Mouse (Mus musculus): ENCODE measurements around the gene Asgr1.
A peak's percentile ranks its signal among the peaks of the same experiment; 100 is the strongest.
"Not testable (repeated sequence)": the region's sequence is repeated elsewhere in the genome, so short reads cannot be mapped to it uniquely, and the experiment has no call there.

Gene Asgr1

DNA sequence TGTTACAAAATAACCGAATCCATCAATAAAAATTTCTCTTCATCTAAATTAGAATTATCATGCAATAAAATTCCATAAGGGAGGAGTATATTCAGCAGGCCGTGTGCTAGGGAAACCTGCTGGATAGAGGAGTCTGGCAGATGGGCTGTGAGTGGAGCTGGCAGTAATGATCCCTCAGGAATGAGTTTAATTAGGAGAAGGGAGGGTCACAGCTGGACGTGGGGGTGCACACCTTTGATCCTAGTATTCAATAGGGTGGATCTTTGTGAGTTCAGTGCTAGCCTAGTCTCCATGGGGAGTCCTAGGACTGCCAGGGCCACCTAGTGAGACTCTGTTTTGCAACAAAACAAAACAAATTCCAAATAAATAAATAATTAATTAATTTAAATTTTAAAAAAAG is 14.4 kb downstream of the Asgr1 start:
- DNase-seq (ENCODE audit: inconsistent ontology term), result no peak

DNA sequence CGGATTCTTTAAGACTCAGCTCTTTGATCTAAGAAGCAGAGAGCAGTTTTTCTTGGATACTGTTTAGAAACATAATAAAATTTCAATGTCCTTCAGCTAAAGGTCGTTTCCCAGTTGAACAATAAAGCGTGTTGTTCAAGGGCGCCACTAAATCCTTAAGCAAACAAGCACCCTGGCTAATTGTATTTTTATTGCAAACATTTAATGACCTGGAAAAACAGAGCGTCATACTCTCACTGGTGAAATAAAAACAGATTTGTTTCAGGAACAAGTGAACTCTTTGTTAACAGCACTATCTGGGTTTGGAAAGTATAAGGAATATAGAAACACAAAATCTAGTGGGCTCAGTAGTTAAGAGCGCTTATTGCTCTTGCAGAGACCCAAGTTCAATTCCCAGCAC is 16.2 kb downstream of the Asgr1 start:
- DNase-seq (ENCODE audit: inconsistent ontology term), result no peak

DNA sequence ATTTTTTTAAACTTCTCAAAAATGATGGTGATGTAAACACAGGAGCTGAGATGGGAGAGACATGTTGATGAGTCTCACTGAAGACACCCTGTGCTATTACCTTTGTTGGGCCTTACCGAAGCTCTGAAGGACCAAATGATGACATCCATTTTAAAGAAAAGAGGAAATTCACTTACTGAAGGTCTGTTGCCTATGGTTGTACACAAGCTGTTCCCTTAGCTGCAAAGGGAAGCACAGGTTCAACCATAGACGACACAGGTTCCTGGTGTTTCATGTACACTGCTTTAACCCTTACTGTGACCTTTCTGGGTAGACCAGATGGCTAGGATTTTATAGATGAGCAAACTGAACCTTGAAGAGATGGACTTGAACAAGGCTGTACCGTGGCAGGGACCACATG is 16.7 kb downstream of the Asgr1 start:
- DNase-seq (ENCODE audit: inconsistent ontology term), result not testable (repeated sequence)

DNA sequence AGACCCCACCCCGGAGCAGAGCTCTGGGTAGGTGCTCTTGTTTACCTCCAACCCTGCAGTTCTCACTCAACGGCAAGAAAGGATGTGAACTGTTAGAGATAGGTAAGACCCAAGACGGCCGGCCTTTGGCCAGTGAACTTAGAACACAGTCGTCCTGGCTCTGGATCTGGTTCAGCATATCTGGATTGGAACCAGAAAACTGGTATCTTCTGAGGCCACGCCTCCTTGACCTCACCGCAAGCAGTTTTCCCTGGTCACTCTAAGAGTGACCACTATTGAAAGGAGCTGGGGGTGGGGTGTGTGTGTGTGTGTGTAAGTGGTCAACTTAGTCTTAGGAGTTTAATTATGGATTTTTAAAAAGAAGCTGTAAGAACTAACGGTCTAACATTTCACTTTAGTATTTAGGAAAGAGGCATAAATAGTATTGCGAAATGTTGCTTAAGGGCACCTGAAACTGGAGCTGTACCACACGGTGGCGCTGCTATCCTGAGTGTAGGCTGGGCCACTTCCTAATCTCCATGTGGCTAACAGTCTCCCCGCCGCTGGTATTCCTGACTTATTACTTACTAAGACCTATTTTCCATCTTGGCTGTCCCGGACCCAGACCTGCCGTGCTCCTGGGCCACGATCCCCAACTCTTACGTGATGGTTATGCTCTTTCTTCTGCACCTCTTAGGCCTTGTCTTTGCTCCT is 20.6 kb downstream of the Asgr1 start:
- peak; percentile 55 for DNase-seq (ENCODE audit: inconsistent ontology term)

DNA sequence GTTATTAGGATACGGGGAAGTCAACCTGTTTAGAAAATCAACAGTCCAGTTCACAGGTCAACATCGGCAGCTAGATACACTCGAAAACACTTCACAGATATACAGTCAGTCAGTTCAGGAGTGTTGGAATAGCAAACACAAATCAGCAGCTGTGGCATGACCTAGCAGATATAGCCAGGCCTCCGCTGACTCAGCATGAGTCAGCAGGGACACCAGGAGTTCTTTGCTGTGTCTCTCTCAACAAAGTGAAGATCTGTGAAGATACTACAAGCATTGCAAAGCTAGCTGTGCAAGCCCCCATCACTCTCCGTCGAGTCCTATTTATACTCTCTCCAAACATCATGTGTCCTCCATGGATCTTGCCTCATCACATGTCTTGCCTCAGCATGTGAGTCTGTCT is 21.7 kb downstream of the Asgr1 start:
- no peak for DNase-seq (ENCODE audit: inconsistent ontology term)

DNA sequence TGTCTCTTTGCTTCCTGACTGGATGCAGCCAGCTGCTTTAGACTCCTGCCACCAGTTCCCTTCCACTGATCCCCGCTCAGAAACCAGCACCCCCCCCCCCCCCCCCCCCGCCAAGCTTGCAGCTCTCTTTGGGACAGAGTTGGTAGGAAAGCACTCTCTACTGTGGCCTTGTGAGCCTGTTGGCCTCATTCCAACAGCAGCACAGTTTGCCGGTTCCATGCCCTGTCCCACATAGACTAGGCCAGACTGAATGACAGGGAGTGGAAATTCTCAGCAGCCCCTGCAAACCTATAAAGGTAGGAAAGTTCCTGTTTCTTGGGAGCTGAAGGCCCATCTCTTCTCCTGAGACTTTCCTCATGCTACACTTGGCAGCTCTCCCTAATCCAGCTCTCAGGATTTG is 23.6 kb downstream of the Asgr1 start:
- no peak for DNase-seq (ENCODE audit: inconsistent ontology term)

DNA sequence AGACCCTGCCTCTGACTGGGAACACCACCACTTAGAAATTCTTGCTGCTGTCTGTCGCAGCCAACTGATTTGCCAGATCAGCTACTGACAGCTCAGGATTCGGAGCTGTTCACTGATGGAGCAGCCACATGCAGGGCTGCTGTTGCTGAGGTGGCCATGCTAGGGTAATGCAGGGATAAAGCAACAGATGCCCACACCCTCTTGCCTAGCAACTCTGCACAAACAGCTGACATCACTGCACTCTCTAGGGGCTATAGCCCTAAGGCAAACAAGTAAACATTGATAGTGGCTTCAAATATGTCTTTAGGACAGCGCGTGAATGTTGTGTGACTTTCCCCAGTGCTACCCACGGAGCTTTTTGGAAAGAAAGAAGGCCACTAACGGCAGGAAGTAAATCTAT is 25.3 kb downstream of the Asgr1 start:
- DNase-seq (ENCODE audit: inconsistent ontology term), result no peak

DNA sequence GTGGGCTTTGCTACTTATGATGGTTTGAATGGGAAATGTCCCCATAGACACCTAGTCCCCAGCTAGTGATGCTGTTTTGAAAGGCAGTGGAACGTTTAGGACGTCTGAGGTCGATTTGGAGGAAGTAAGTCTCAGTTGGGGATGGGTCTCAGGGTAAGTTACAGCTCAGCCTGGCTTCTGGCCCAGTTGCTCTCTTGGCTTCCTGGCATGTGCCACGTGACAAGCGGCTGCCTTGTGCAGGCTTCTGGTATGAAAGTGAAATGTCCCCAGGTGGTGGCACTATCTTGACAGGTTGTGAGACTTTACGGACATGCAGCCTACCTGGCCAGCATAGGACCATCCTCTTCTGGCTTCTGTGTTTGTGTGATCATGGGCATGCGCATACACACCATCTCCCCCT is 26.0 kb downstream of the Asgr1 start:
- no peak for DNase-seq (ENCODE audit: inconsistent ontology term)

DNA sequence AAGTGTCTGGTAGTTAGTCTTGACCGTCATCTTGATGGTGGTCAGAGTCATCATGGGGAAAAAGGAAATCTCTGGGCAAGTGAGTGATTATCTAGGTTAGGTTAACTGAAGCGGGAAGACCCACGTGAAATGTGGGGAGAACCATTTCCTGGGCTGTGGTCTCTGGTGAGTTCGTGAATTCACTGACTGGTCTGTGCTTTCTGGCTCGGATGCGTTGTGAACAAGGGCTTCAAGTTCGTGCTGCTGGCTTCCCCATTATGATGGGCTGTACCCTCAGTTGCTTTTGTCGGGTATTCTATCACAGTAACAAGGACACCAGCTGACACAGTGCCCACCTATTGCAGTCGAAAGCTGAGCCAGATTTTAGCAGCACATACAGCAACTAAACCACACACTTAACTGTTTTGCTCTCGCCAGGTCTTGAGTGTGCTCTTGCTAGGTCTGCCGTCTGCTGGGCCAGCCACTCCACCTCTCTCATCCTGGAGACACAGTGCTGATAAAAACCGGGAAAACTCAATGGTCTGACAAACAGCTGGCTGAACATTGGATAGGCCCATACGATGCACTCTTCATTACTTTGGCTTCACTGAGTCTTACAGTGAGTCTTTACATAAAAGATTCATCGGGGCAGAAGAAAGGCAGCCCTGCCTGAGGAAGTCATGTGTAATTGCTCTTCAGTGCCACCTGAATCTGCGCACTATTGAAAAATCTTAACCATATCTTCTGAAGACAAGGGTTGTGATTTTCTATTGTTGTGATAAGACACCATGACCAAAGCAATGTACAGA is 27.1 kb downstream of the Asgr1 start:
- DNase-seq (ENCODE audit: inconsistent ontology term), result no peak

DNA sequence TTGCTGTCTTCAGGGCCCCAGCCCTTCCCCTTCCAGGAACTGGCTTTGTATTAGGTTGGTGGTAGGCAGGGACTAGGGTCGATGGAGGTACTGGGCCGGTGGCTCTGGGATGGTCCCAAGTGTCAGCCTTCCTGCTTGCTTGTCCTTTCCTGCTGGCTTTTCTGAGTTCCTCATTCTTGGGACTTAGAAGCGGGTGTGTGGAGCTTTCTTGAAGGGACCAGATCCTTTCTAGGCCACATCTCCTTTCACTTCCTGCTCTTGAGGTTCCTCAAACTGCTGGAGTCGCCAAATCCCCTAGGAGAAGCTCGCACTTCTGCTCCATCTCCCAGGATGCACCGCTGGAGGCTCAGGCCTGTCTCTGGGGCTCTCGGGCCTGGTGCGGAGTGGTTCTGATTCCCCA is 30.7 kb downstream of the Asgr1 start:
- DNase-seq (ENCODE audit: inconsistent ontology term), result no peak

DNA sequence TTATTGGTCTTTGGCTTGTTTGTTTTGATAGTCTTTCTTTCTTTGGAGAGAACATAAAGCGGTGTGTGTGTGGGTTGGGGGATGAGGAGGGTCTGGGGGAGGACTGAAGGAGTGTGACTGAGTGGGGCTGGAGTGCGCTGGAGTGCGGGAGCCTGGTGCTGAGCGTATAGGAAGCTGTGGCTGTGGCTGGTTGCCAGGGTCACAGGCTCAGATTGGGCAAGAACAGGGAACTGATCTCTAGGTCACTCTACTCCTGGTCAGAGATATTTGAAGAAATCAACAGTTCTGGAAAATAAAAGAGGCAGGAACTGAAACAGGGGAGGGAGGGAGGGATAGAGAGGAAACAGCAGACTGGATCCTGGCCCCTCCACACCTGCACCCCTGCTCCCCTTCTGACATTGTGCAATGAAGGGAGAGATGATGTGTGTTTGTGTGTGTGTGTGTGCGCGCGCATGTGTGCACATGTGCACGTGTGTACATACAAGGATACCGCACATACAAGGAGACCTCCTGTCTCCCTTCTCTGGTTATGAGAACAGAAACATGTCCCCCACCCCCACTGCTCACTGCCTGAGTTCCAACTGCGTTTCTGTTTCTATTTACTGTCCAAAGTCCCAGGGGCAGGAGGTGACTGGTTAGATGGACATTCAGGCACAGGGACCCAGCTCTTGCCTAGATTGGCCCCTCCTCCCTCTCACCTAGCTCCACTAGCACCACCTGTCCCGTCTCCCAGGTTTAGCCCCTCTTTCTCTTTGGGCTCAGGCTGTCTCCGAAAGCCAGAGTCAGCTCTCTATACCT is 38.3 kb downstream of the Asgr1 start, which contains the start of gene Asgr2:
Asgr2 (plus strand) TSS at position 659 of the 798 bp plus-strand sequence.
- no peak for DNase-seq (ENCODE audit: inconsistent ontology term)

DNA sequence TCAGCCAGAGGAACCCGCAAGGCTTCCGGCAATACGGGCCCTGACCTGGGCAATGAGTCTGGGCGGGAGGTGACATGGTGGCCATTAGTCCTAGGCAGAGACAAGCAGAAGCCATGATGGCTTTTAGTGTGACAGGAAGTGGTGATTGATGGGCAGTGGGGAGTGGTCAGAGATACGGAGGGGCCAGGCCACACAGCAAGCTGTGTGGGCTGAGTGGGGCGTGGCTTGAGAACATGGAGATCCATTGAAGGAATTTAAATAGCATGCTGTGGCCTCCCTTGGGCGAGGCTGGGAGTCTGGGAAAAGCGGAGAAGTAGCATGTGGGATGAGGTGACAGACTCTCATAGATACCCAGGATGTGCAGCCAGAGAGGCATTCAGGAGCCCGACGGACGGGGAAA is 43.5 kb downstream of the Asgr1 start:
- DNase-seq (ENCODE audit: inconsistent ontology term), result no peak

DNA sequence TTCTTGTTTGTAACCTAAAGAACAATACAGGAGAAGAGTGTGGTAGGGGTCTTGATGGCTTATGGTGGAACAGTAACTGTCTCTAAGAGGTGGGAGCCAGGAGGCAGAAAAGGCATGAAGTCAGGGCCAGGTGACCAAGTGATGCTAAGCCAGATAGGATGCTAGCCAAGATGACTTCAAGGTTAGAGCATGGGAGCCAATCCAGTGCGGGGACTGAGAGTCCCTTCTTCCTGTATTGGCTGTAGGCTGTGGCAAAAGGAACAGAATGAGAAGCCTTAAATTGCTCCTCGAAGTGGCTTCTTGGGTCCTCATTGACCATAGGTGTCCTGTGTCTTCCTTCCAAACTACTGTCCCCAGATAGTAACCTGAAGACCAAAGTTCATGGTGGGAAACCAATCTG is 45.2 kb downstream of the Asgr1 start:
- no peak for DNase-seq (ENCODE audit: inconsistent ontology term)

DNA sequence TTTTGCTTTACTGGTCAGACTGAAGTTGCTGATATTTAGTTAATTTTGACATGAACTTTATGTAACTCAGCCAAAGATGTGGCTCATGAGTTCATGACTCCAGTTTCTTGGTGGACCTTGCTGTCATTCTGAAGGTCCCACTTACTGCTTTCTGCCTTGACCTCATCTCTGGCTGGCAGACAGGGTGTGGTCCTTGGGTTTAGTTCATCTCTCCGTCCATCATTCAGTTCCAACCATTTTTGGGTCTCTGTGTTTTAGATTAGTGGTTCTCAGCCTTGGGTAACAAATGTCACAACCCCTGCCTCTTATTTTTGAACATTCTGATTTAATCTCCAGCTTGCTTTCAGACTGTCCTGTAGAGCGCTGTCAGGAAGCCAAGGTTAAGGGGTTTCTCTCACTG is 45.9 kb downstream of the Asgr1 start:
- DNase-seq (ENCODE audit: inconsistent ontology term), result no peak

DNA sequence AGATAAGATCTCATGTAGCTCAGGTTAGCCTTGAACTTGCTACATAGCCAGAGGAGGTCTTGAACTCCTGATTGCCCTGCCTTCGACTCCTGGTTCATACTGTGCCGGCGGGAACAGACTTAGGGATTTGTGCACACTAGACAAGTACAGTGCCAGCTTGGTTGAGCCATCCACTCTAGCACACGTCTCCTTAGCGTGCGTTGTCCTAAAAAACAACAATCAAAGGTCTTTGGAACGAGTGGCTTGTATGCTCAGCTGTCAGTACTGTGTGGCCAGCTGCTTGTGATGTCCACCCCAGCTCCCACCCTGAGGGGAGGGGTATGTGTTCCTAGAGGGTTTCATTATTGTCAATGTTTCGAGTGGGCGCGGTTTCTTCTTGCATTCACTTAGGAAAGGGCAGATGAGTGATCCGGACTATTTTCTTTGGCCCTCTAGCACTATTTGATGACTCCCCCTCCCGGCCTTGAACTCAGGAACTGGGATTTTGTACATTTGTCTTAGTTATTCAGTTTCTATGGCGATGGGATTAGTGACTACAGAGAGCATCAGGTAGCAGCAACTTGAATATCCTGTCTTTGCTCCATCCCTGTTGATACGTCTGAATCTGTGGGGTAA is 49.9 kb downstream of the Asgr1 start:
- no peak for DNase-seq (ENCODE audit: inconsistent ontology term)

DNA sequence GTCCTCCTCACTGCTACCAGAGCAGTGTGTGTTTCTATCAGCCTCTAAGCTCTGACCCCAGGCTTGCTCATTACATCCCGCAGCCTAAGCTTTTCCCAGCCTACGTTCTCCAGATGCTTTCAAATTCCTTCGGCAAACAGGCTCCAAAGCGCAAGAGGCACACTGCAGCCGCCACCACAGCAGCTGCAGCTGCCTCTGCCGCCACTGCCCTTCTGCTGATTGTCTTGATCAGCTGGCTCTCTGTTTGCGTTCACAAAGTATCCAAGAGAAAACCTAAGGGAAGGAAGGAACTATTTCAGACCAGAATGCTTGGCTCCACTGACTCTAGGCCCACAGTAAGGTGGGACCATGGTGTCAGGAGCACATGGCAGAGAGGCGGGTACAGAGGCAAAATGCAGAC is 53.2 kb downstream of the Asgr1 start:
- no peak for DNase-seq (ENCODE audit: inconsistent ontology term)
